Mouse (Mus musculus) bone marrow macrophage, adult 2 months (primary cell): ENCODE data around the gene Casc4.

Source experiments
- CTCF ChIP-seq: IDR thresholded peaks from 2 replicates; pipeline ENCODE4 v1.5.1; 2012; ENCODE audit warnings: low read depth, mild to moderate bottlenecking, low read length, moderate library complexity
- POLR2A ChIP-seq: IDR thresholded peaks from 2 replicates; pipeline ENCODE4 v1.6.1; 2012; ENCODE audit warnings: mild to moderate bottlenecking, low read depth, low read length, borderline replicate concordance

DNA sequence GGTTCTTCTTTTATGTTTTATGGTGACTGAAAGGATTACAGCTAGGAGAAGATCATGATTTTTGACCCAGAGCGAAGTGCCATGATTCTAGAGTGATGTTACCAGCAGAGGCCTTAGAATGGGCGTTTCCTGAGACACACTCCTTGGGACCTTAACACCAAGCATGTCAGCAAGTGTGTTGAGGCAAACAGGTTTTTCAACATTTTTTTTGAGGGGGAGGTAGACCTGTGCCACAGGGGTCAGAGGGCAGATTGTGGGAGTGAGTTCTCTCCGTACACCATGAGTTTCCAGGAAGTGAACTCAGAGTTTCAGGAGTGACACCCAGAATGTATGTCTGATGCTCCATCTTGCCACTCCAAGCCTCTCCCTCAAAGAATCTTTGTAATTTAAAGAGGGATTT, 12.8 kb upstream of the Casc4 start:
- TF ChIP-seq POLR2A (no peak), CTCF (no peak)
